Mouse (Mus musculus): ENCODE measurements at regions not wholly inside any gene's neighbourhood (a gene's known extent, or its start where the extent isn't known, plus 50 kb on each side); places are given as distances from the start of the nearest gene placed in this dataset.

GRCm38 (mm10) chr8:88024496-88024895 lies 65.1 kb upstream of the Zfp423 start:
- no peak overlapping the region for H3K27ac ChIP-seq (ENCODE audit: low read length)
- no peak overlapping the region for H3K4me3 ChIP-seq (ENCODE audit: low read length)
- WGBS: 85% methylated on average over 14 of the region's 14 CpGs
- no peaks in the 10 kb centered on the region for H3K36me3 ChIP-seq (ENCODE audit: control insufficient read depth, insufficient read depth)
- no peak for ATAC-seq (replicated peaks; ENCODE audit: extremely low read depth, insufficient read depth, low FRiP score)
- no peak overlapping the region for H3K4me2 ChIP-seq (ENCODE audit: low read depth, low read length)
- H3K9ac ChIP-seq (ENCODE audit: low read length): no peak overlapping the region
- H3K4me1 ChIP-seq (ENCODE audit: control insufficient read depth, insufficient read depth, low read length): no peaks in the 10 kb centered on the region
- no peaks in the 10 kb centered on the region for H3K27me3 ChIP-seq (ENCODE audit: control insufficient read depth, insufficient read depth, low read length)
- H3K9me3 ChIP-seq (replicated peaks; ENCODE audit: control insufficient read depth, low read length): no peaks in the 10 kb centered on the region

GRCm38 (mm10) chr8:88023423-88023822 lies 64.0 kb upstream of the Zfp423 start:
- Histone ChIP-seq H3K36me3 (ENCODE audit: control insufficient read depth, insufficient read depth) (no peaks in the 10 kb centered on the region), H3K4me1 (ENCODE audit: control insufficient read depth, insufficient read depth, low read length) (no peaks in the 10 kb centered on the region), H3K4me3 (ENCODE audit: low read length) (no peak overlapping the region), H3K27ac (ENCODE audit: low read length) (no peak overlapping the region), H3K9me3 (replicated peaks; ENCODE audit: control insufficient read depth, low read length) (peaks cover 1% of the 10 kb centered on the region; the same call in 1 of the 2 replicates), H3K27me3 (ENCODE audit: control insufficient read depth, insufficient read depth, low read length) (no peaks in the 10 kb centered on the region), H3K4me2 (ENCODE audit: low read depth, low read length) (no peak overlapping the region), H3K9ac (ENCODE audit: low read length) (no peak overlapping the region)
- WGBS: 13% methylated on average over 5 of the region's 5 CpGs
- ATAC-seq (replicated peaks; ENCODE audit: extremely low read depth, insufficient read depth, low FRiP score): peak; percentile 49; the same call in 1 of the 2 replicates

GRCm38 (mm10) chr8:88022776-88023385 lies 63.5 kb upstream of the Zfp423 start:
- Histone ChIP-seq H3K27me3 (ENCODE audit: control insufficient read depth, insufficient read depth, low read length) (no peaks in the 10 kb centered on the region), H3K4me3 (ENCODE audit: low read length) (no peak overlapping the region), H3K4me1 (ENCODE audit: control insufficient read depth, insufficient read depth, low read length) (no peaks in the 10 kb centered on the region), H3K36me3 (ENCODE audit: control insufficient read depth, insufficient read depth) (no peaks in the 10 kb centered on the region), H3K4me2 (ENCODE audit: low read depth, low read length) (no peak overlapping the region), H3K9me3 (replicated peaks; ENCODE audit: control insufficient read depth, low read length) (peaks cover 3% of the 10 kb centered on the region; the same call in 1 of the 2 replicates), H3K27ac (ENCODE audit: low read length) (no peak overlapping the region), H3K9ac (ENCODE audit: low read length) (no peak overlapping the region)
- WGBS: 78% methylated on average over 16 of the region's 16 CpGs
- ATAC-seq (replicated peaks; ENCODE audit: extremely low read depth, insufficient read depth, low FRiP score): no peak

- H3K9ac ChIP-seq (ENCODE audit: low read length): no peak overlapping the region
- H3K4me3 ChIP-seq (ENCODE audit: low read length): no peak overlapping the region
- no peak overlapping the region for H3K4me2 ChIP-seq (ENCODE audit: low read depth, low read length)
- no peaks in the 10 kb centered on the region for H3K4me1 ChIP-seq (ENCODE audit: control insufficient read depth, insufficient read depth, low read length)
- peaks cover 3% of the 10 kb centered on the region; the same call in 1 of the 2 replicates for H3K9me3 ChIP-seq (replicated peaks; ENCODE audit: control insufficient read depth, low read length)
- ATAC-seq (replicated peaks; ENCODE audit: extremely low read depth, insufficient read depth, low FRiP score): no peak
- WGBS: 74% methylated on average over 17 of the region's 17 CpGs
- no peak overlapping the region for H3K27ac ChIP-seq (ENCODE audit: low read length)
- no peaks in the 10 kb centered on the region for H3K36me3 ChIP-seq (ENCODE audit: control insufficient read depth, insufficient read depth)
- H3K27me3 ChIP-seq (ENCODE audit: control insufficient read depth, insufficient read depth, low read length): 0 out of 2 replicates have a peak, but pooled peaks cover 2% of the 10 kb centered on the region
Measured at GRCm38 (mm10) chr8:88019243-88020115, 60.1 kb upstream of the Zfp423 start.

GRCm38 (mm10) chr8:88018494-88018893 lies 59.1 kb upstream of the Zfp423 start:
- no peak for ATAC-seq (replicated peaks; ENCODE audit: extremely low read depth, insufficient read depth, low FRiP score)
- H3K9ac ChIP-seq (ENCODE audit: low read length): no peak overlapping the region
- no peaks in the 10 kb centered on the region for H3K36me3 ChIP-seq (ENCODE audit: control insufficient read depth, insufficient read depth)
- 89% methylated on average over 4 of the region's 4 CpGs for WGBS
- H3K4me2 ChIP-seq (ENCODE audit: low read depth, low read length): no peak overlapping the region
- H3K4me3 ChIP-seq (ENCODE audit: low read length): no peak overlapping the region
- no peaks in the 10 kb centered on the region for H3K4me1 ChIP-seq (ENCODE audit: control insufficient read depth, insufficient read depth, low read length)
- 0 out of 2 replicates have a peak, but pooled peaks cover 2% of the 10 kb centered on the region for H3K27me3 ChIP-seq (ENCODE audit: control insufficient read depth, insufficient read depth, low read length)
- H3K27ac ChIP-seq (ENCODE audit: low read length): no peak overlapping the region
- H3K9me3 ChIP-seq (replicated peaks; ENCODE audit: control insufficient read depth, low read length): peaks cover 3% of the 10 kb centered on the region; the same call in 1 of the 2 replicates

GRCm38 (mm10) chr8:88012177-88012825 lies 52.9 kb upstream of the Zfp423 start:
- H3K4me1 ChIP-seq (ENCODE audit: control insufficient read depth, insufficient read depth, low read length): no peaks in the 10 kb centered on the region
- 80% methylated on average over 15 of the region's 15 CpGs for WGBS
- no peak for ATAC-seq (replicated peaks; ENCODE audit: extremely low read depth, insufficient read depth, low FRiP score)
- H3K9me3 ChIP-seq (replicated peaks; ENCODE audit: control insufficient read depth, low read length): no peaks in the 10 kb centered on the region; the same call in 1 of the 2 replicates
- no peak overlapping the region for H3K4me2 ChIP-seq (ENCODE audit: low read depth, low read length)
- H3K27ac ChIP-seq (ENCODE audit: low read length): no peak overlapping the region
- no peak overlapping the region for H3K9ac ChIP-seq (ENCODE audit: low read length)
- 0 out of 2 replicates have a peak, but pooled peaks cover 2% of the 10 kb centered on the region for H3K27me3 ChIP-seq (ENCODE audit: control insufficient read depth, insufficient read depth, low read length)
- H3K4me3 ChIP-seq (ENCODE audit: low read length): no peak overlapping the region
- H3K36me3 ChIP-seq (ENCODE audit: control insufficient read depth, insufficient read depth): no peaks in the 10 kb centered on the region

GRCm38 (mm10) chr8:88010566-88010965 lies 51.2 kb upstream of the Zfp423 start:
- 0 out of 2 replicates have a peak, but pooled peaks cover 2% of the 10 kb centered on the region for H3K27me3 ChIP-seq (ENCODE audit: control insufficient read depth, insufficient read depth, low read length)
- H3K27ac ChIP-seq (ENCODE audit: low read length): peak overlapping the region; percentile 35; the same call in 1 of the 2 replicates
- ATAC-seq (replicated peaks; ENCODE audit: extremely low read depth, insufficient read depth, low FRiP score): peak; percentile 61
- H3K4me3 ChIP-seq (ENCODE audit: low read length): no peak overlapping the region
- no peaks in the 10 kb centered on the region; the same call in 1 of the 2 replicates for H3K9me3 ChIP-seq (replicated peaks; ENCODE audit: control insufficient read depth, low read length)
- no peak overlapping the region for H3K9ac ChIP-seq (ENCODE audit: low read length)
- H3K36me3 ChIP-seq (ENCODE audit: control insufficient read depth, insufficient read depth): no peaks in the 10 kb centered on the region
- WGBS: 16% methylated on average over 3 of the region's 3 CpGs
- H3K4me2 ChIP-seq (ENCODE audit: low read depth, low read length): no peak overlapping the region
- H3K4me1 ChIP-seq (ENCODE audit: control insufficient read depth, insufficient read depth, low read length): no peaks in the 10 kb centered on the region

GRCm38 (mm10) chr8:88009878-88010277 lies 50.5 kb upstream of the Zfp423 start:
- Histone ChIP-seq H3K4me3 (ENCODE audit: low read length) (no peak overlapping the region), H3K9ac (ENCODE audit: low read length) (no peak overlapping the region), H3K9me3 (replicated peaks; ENCODE audit: control insufficient read depth, low read length) (no peaks in the 10 kb centered on the region; the same call in 1 of the 2 replicates), H3K4me1 (ENCODE audit: control insufficient read depth, insufficient read depth, low read length) (no peaks in the 10 kb centered on the region), H3K27ac (ENCODE audit: low read length) (peak overlapping the region; percentile 35; the same call in 1 of the 2 replicates), H3K4me2 (ENCODE audit: low read depth, low read length) (no peak overlapping the region), H3K27me3 (ENCODE audit: control insufficient read depth, insufficient read depth, low read length) (no peaks in the 10 kb centered on the region), H3K36me3 (ENCODE audit: control insufficient read depth, insufficient read depth) (no peaks in the 10 kb centered on the region)
- WGBS: 48% methylated on average over 3 of the region's 3 CpGs
- ATAC-seq (replicated peaks; ENCODE audit: extremely low read depth, insufficient read depth, low FRiP score): no peak
